Mouse (Mus musculus): ENCODE measurements around the gene Efhd1. TPM values are rescaled to one million over a fixed set of nuclear protein-coding genes. Genes with fewer than 3 reads are reported as not detected.

The Efhd1 gene
- total RNA-seq, 2 experiments from 2014 or later, result not detected

GRCm38 (mm10) chr1:87297346-87297925 lies 33.3 kb downstream of the Efhd1 start:
- ATAC-seq (replicated peaks; ENCODE audit: low FRiP score, poor library complexity, severe bottlenecking), result no peak

GRCm38 (mm10) chr1:87300360-87301286 lies 36.5 kb downstream of the Efhd1 start:
- ATAC-seq (replicated peaks; ENCODE audit: low FRiP score, poor library complexity, severe bottlenecking), result no peak

GRCm38 (mm10) chr1:87301971-87302370 lies 37.8 kb downstream of the Efhd1 start:
- no peak for ATAC-seq (replicated peaks; ENCODE audit: low FRiP score, poor library complexity, severe bottlenecking)

- no peak for ATAC-seq (replicated peaks; ENCODE audit: low FRiP score, poor library complexity, severe bottlenecking)
Measured at GRCm38 (mm10) chr1:87308952-87309351, 44.8 kb downstream of the Efhd1 start.

- no peak for ATAC-seq (replicated peaks; ENCODE audit: low FRiP score, poor library complexity, severe bottlenecking)
Measured at GRCm38 (mm10) chr1:87309621-87310020, 45.5 kb downstream of the Efhd1 start.

- no peak for ATAC-seq (replicated peaks; ENCODE audit: low FRiP score, poor library complexity, severe bottlenecking)
Measured at GRCm38 (mm10) chr1:87312681-87313080, 48.5 kb downstream of the Efhd1 start.

- ATAC-seq (replicated peaks; ENCODE audit: low FRiP score, poor library complexity, severe bottlenecking), result no peak
Measured at GRCm38 (mm10) chr1:87313116-87313515, 49.0 kb downstream of the Efhd1 start.

GRCm38 (mm10) chr1:87313843-87314570 lies 49.8 kb downstream of the Efhd1 start:
- ATAC-seq (replicated peaks; ENCODE audit: low FRiP score, poor library complexity, severe bottlenecking), result no peak

GRCm38 (mm10) chr1:87315431-87315830 lies 51.3 kb downstream of the Efhd1 start:
- ATAC-seq (replicated peaks; ENCODE audit: low FRiP score, poor library complexity, severe bottlenecking), result no peak

GRCm38 (mm10) chr1:87315894-87316293 lies 51.7 kb downstream of the Efhd1 start:
- ATAC-seq (replicated peaks; ENCODE audit: low FRiP score, poor library complexity, severe bottlenecking), result no peak

GRCm38 (mm10) chr1:87316672-87317071 lies 52.5 kb downstream of the Efhd1 start:
- no peak for ATAC-seq (replicated peaks; ENCODE audit: low FRiP score, poor library complexity, severe bottlenecking)

- ATAC-seq (replicated peaks; ENCODE audit: low FRiP score, poor library complexity, severe bottlenecking), result no peak
Measured at GRCm38 (mm10) chr1:87321071-87321470, 56.9 kb downstream of the Efhd1 start.

- no peak for ATAC-seq (replicated peaks; ENCODE audit: low FRiP score, poor library complexity, severe bottlenecking)
Measured at GRCm38 (mm10) chr1:87322778-87323177, 58.6 kb downstream of the Efhd1 start.

- ATAC-seq (replicated peaks; ENCODE audit: low FRiP score, poor library complexity, severe bottlenecking), result no peak
Measured at GRCm38 (mm10) chr1:87324649-87325048, 60.5 kb downstream of the Efhd1 start.

- ATAC-seq (replicated peaks; ENCODE audit: low FRiP score, poor library complexity, severe bottlenecking), result peak; percentile 97
Measured at GRCm38 (mm10) chr1:87326742-87327163, 62.6 kb downstream of the Efhd1 start, which contains the start of gene Gigyf2. Gene Gigyf2 (plus strand): TSS chr1:87326998.

GRCm38 (mm10) chr1:87327165-87327861 lies 63.1 kb downstream of the Efhd1 start:
- peak; percentile 56 for ATAC-seq (replicated peaks; ENCODE audit: low FRiP score, poor library complexity, severe bottlenecking)

- no peak for ATAC-seq (replicated peaks; ENCODE audit: low FRiP score, poor library complexity, severe bottlenecking)
Measured at GRCm38 (mm10) chr1:87331774-87332173, 67.6 kb downstream of the Efhd1 start.

GRCm38 (mm10) chr1:87350576-87350975 lies 86.4 kb downstream of the Efhd1 start:
- no peak for ATAC-seq (replicated peaks; ENCODE audit: low FRiP score, poor library complexity, severe bottlenecking)

- no peak for ATAC-seq (replicated peaks; ENCODE audit: low FRiP score, poor library complexity, severe bottlenecking)
Measured at GRCm38 (mm10) chr1:87360276-87360675, 96.1 kb downstream of the Efhd1 start.
